Mouse (Mus musculus) kidney, adult 2 months (tissue): ENCODE results near the gene Olfr202.
"Not testable (repeated sequence)": the region's sequence is repeated elsewhere in the genome, so short reads cannot be mapped to it uniquely, and the experiment has no call there.

ENCODE experiments used
- CTCF ChIP-seq: fragments of 200-500 bp; conservative IDR thresholded peaks from 2 replicates; pipeline ENCODE4 v1.5.1; 2011; ENCODE audit warnings: low read depth, mild to moderate bottlenecking, control low read depth, low read length, moderate library complexity, mixed read lengths; ENCODE audit not compliant: insufficient read depth, insufficient read length
- POLR2A ChIP-seq: fragments of 200-500 bp; IDR thresholded peaks from one replicate; pipeline ENCODE4 v1.6.1; 2011; ENCODE audit warnings: low read depth, low read length, control low read depth

DNA sequence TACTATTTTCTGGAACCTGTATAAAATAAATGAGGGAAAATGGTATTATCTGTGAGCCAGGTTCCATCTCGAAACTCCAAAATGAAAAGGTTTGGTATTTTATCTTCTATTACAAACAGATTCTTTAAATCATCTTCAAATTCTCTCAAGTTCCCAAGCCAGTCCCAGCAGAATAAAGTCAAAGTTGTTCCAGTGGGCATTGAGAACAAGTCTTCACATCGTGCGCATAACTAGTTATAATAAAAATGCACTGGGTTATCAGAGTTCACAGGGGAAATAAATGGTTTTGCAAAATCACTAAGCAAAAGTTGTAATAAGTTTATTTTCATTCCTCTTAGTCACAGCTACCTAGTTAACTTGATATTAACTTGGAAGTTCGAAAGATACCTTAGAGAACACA is 14.1 kb downstream of the Olfr202 start, which contains the start of gene Olfr201:
- TF ChIP-seq CTCF, POLR2A: not testable (repeated sequence)
